Mouse (Mus musculus): ENCODE results near the gene Col17a1.

- no peak for TF ChIP-seq POLR2A (IDR thresholded peaks at IDR 0.05; ENCODE audit: extremely low read depth, insufficient read depth, low read length)
- TF ChIP-seq CTCF (IDR thresholded peaks at IDR 0.05; ENCODE audit: extremely low read depth, insufficient read depth, low read length): no peak
Measured at GRCm38 (mm10) chr19:47629068-47629467, 62.8 kb downstream of the Col17a1 start.
